Mouse (Mus musculus) spleen, adult 2 months (tissue): Measurements from ENCODE around the gene Lamp5.

Experiments
- CTCF ChIP-seq: fragments of 200-500 bp; IDR thresholded peaks from 2 replicates; pipeline ENCODE4 v1.5.1; 2011; ENCODE audit warnings: mild to moderate bottlenecking, inconsistent platforms; ENCODE audit not compliant: insufficient read depth, insufficient read length, insufficient replicate concordance; ENCODE audit errors: extremely low read depth
- POLR2A ChIP-seq: fragments of 200-500 bp; IDR thresholded peaks from 2 replicates; pipeline ENCODE4 v1.6.1; 2011; ENCODE audit warnings: low read depth, low read length, inconsistent platforms

- TF ChIP-seq POLR2A (no peak), CTCF (no peak)
Measured at GRCm38 (mm10) chr2:136095978-136096377, 43.9 kb downstream of the Lamp5 start.
